Mouse (Mus musculus) testis, adult 2 months (tissue): ENCODE data around the gene Ncbp3. TPM values are rescaled to one million over a fixed set of nuclear protein-coding genes. Genes with fewer than 3 reads are reported as not detected.
A peak's percentile ranks its signal among the peaks of the same experiment; 100 is the strongest.

ENCODE experiments used
- H3K27ac ChIP-seq: fragments of 200-500 bp; 2 replicates; pipeline ENCODE4 v1.5.1; 2012; ENCODE audit warnings: low read depth, low read length; ENCODE audit not compliant: control insufficient read depth, insufficient read depth
- H3K27me3 ChIP-seq: fragments of 200-500 bp; 2 replicates; pipeline ENCODE4 v1.6.1; 2012; ENCODE audit warnings: mild to moderate bottlenecking, low read length, moderate library complexity; ENCODE audit not compliant: control insufficient read depth, insufficient read depth
- H3K36me3 ChIP-seq: fragments of 200-500 bp; 2 replicates; pipeline ENCODE4 v1.6.1; 2012; ENCODE audit warnings: mild to moderate bottlenecking, low read length; ENCODE audit not compliant: control insufficient read depth, insufficient read depth
- H3K4me1 ChIP-seq: fragments of 200-500 bp; 2 replicates; pipeline ENCODE4 v1.6.1; 2012; ENCODE audit warnings: low read length; ENCODE audit not compliant: control insufficient read depth, insufficient read depth
- H3K4me3 ChIP-seq: fragments of 200-500 bp; 2 replicates; pipeline ENCODE4 v1.5.1; 2012; ENCODE audit warnings: low read depth, mild to moderate bottlenecking, low read length, moderate library complexity, mixed read lengths; ENCODE audit not compliant: control insufficient read depth
- CTCF ChIP-seq: fragments of 200-500 bp; IDR thresholded peaks from 2 replicates; pipeline ENCODE4 v1.5.1; 2012; ENCODE audit warnings: low read depth, mild to moderate bottlenecking, inconsistent platforms, low read length, moderate library complexity; ENCODE audit not compliant: control insufficient read depth, insufficient read depth, insufficient replicate concordance
- POLR2A ChIP-seq: fragments of 200-500 bp; IDR thresholded peaks from 2 replicates; pipeline ENCODE4 v1.6.1; 2012; ENCODE audit warnings: low read depth, mild to moderate bottlenecking, inconsistent platforms, low read length, moderate library complexity; ENCODE audit not compliant: control insufficient read depth
- polyA plus RNA-seq: library from polyadenylated mRNA; depleted of rRNA; stranded (reverse); fragments of >200 nt; gene quantifications from 2 replicates; pipeline ENCODE4 v1.2.3, GENCODE M21; 2012

Ncbp3 gene
- polyA plus RNA-seq, 1 experiment = 1.8 TPM

GRCm38 (mm10) chr11:73111414-73111813 lies 63.8 kb downstream of the Ncbp3 start:
- no peaks in the 10 kb centered on the region for H3K4me1 ChIP-seq
- TF ChIP-seq POLR2A = no peak
- no peak for TF ChIP-seq CTCF
- no peak overlapping the region for H3K4me3 ChIP-seq
- no peaks in the 10 kb centered on the region for H3K36me3 ChIP-seq
- no peaks in the 10 kb centered on the region for H3K27me3 ChIP-seq
- H3K27ac ChIP-seq = no peak overlapping the region

GRCm38 (mm10) chr11:73126495-73126894 lies 78.9 kb downstream of the Ncbp3 start:
- H3K4me1 ChIP-seq = peaks cover 2% of the 10 kb centered on the region; the same call in 1 of the 2 replicates
- H3K27me3 ChIP-seq = no peaks in the 10 kb centered on the region
- no peaks in the 10 kb centered on the region for H3K36me3 ChIP-seq
- H3K27ac ChIP-seq = no peak overlapping the region
- no peak overlapping the region for H3K4me3 ChIP-seq
- TF ChIP-seq CTCF (no peak), POLR2A (no peak)

DNA sequence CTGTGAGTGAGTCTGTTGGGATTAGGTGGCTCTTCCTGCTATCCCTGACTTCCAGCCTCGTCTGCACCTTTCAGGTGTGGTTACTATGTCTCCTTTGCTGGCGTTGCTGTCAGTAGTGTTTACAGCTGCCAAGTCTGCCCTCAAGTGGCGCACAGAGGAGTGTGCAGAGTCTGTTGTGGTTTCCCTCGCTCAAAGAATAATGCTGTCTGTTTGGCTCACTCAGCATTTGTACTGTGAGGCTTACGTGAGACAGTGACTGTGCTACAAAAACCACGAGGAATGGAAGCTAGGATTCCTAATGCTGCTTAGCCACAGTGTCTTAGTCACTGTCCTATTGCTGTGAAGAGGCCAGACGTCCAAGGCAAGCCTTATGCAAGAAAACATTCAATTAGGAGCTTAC lies 83.4 kb downstream of the Ncbp3 start:
- Histone ChIP-seq H3K36me3 (peaks cover 2% of the 10 kb centered on the region; the same call in 1 of the 2 replicates), H3K27me3 (no peaks in the 10 kb centered on the region), H3K4me1 (no peaks in the 10 kb centered on the region), H3K4me3 (no peak overlapping the region), H3K27ac (no peak overlapping the region)
- peak; percentile 29; the same call in 1 of the 2 replicates for TF ChIP-seq CTCF
- TF ChIP-seq POLR2A = no peak

GRCm38 (mm10) chr11:73132999-73133398 lies 85.4 kb downstream of the Ncbp3 start:
- H3K36me3 ChIP-seq = peaks cover 5% of the 10 kb centered on the region
- no peak overlapping the region for H3K27ac ChIP-seq
- TF ChIP-seq CTCF (no peak), POLR2A (no peak)
- H3K4me3 ChIP-seq = no peak overlapping the region
- H3K4me1 ChIP-seq = peaks cover 6% of the 10 kb centered on the region
- H3K27me3 ChIP-seq = no peaks in the 10 kb centered on the region

GRCm38 (mm10) chr11:73134222-73134621 lies 86.6 kb downstream of the Ncbp3 start:
- Histone ChIP-seq H3K4me1 (peaks cover 8% of the 10 kb centered on the region), H3K27me3 (no peaks in the 10 kb centered on the region), H3K4me3 (peak overlapping the region; percentile 44), H3K27ac (no peak overlapping the region), H3K36me3 (peaks cover 5% of the 10 kb centered on the region)
- TF ChIP-seq POLR2A (no peak), CTCF (no peak)

- Histone ChIP-seq H3K27me3 (no peaks in the 10 kb centered on the region), H3K36me3 (peaks cover 5% of the 10 kb centered on the region), H3K27ac (no peak overlapping the region), H3K4me1 (peaks cover 8% of the 10 kb centered on the region), H3K4me3 (peak overlapping the region; percentile 95)
- TF ChIP-seq POLR2A (no peak), CTCF (no peak)
These were observed 89.0 kb downstream of the Ncbp3 start for GRCm38 (mm10) chr11:73136587-73136986.

GRCm38 (mm10) chr11:73137116-73137515 lies 89.5 kb downstream of the Ncbp3 start:
- Histone ChIP-seq H3K4me3 (peak overlapping the region; percentile 95), H3K4me1 (peaks cover 8% of the 10 kb centered on the region), H3K27me3 (no peaks in the 10 kb centered on the region), H3K27ac (peak overlapping the region; percentile 82; the same call in 1 of the 2 replicates), H3K36me3 (peaks cover 5% of the 10 kb centered on the region)
- no peak for TF ChIP-seq POLR2A
- TF ChIP-seq CTCF = no peak
